Mouse (Mus musculus): ENCODE data around the gene Sec24c.
"Not testable (repeated sequence)": the region's sequence is repeated elsewhere in the genome, so short reads cannot be mapped to it uniquely, and the experiment has no call there.

The Sec24c gene

GRCm38 (mm10) chr14:20696986-20697385, 22.9 kb downstream of the Sec24c start:
- DNase-seq (ENCODE audit: low spot score in 2 of 2), result peak in 1 of 2 experiments; percentile 34

GRCm38 (mm10) chr14:20698515-20698914, 24.4 kb downstream of the Sec24c start:
- DNase-seq (ENCODE audit: low spot score in 2 of 2), result no peak

GRCm38 (mm10) chr14:20700362-20700761, 26.3 kb downstream of the Sec24c start:
- no peak for DNase-seq (ENCODE audit: low spot score in 2 of 2)

- no peak for DNase-seq (ENCODE audit: low spot score in 2 of 2)
Observed at GRCm38 (mm10) chr14:20701554-20701953, 27.4 kb downstream of the Sec24c start.

GRCm38 (mm10) chr14:20702096-20702740, 28.1 kb downstream of the Sec24c start:
- DNase-seq (ENCODE audit: low spot score in 2 of 2), result no peak

GRCm38 (mm10) chr14:20702741-20703381, 28.8 kb downstream of the Sec24c start, which contains the start of gene Chchd1:
Chchd1 (plus strand) TSS chr14:20703006.
- DNase-seq (ENCODE audit: low spot score in 2 of 2), result peak; percentile 84 to 93

- DNase-seq (ENCODE audit: low spot score in 2 of 2), result not testable (repeated sequence)
Observed at GRCm38 (mm10) chr14:20703461-20703860, 29.4 kb downstream of the Sec24c start.

GRCm38 (mm10) chr14:20707201-20708190, 33.4 kb downstream of the Sec24c start, which contains the start of gene Zswim8:
Zswim8 (plus strand) TSS chr14:20707552.
- DNase-seq (ENCODE audit: low spot score in 2 of 2), result peak; percentile 66 to 82

GRCm38 (mm10) chr14:20708239-20708638, 34.1 kb downstream of the Sec24c start:
- no peak for DNase-seq (ENCODE audit: low spot score in 2 of 2)

GRCm38 (mm10) chr14:20713832-20714231, 39.7 kb downstream of the Sec24c start:
- no peak for DNase-seq (ENCODE audit: low spot score in 2 of 2)

GRCm38 (mm10) chr14:20718443-20718842, 44.3 kb downstream of the Sec24c start:
- no peak for DNase-seq (ENCODE audit: low spot score in 2 of 2)

- no peak for DNase-seq (ENCODE audit: low spot score in 2 of 2)
Observed at GRCm38 (mm10) chr14:20719767-20720166, 45.7 kb downstream of the Sec24c start.

GRCm38 (mm10) chr14:20721371-20721770, 47.3 kb downstream of the Sec24c start:
- no peak for DNase-seq (ENCODE audit: low spot score in 2 of 2)

- DNase-seq (ENCODE audit: low spot score in 2 of 2), result no peak
Observed at GRCm38 (mm10) chr14:20723006-20723405, 48.9 kb downstream of the Sec24c start.

GRCm38 (mm10) chr14:20724043-20724442, 49.9 kb downstream of the Sec24c start:
- DNase-seq (ENCODE audit: low spot score in 2 of 2), result peak in 1 of 2 experiments; percentile 74

GRCm38 (mm10) chr14:20725660-20726339, 51.7 kb downstream of the Sec24c start:
- DNase-seq (ENCODE audit: low spot score in 2 of 2), result no peak

GRCm38 (mm10) chr14:20729871-20730270, 55.8 kb downstream of the Sec24c start:
- DNase-seq (ENCODE audit: low spot score in 2 of 2), result no peak

GRCm38 (mm10) chr14:20730853-20731602, 56.9 kb downstream of the Sec24c start:
- DNase-seq (ENCODE audit: low spot score in 2 of 2), result no peak

- DNase-seq (ENCODE audit: low spot score in 2 of 2), result no peak
Observed at GRCm38 (mm10) chr14:20733041-20733951, 59.2 kb downstream of the Sec24c start.

Measured in cerebellum, postnatal 4 days (tissue).